Mouse (Mus musculus) c-Kit-negative CD71-positive TER-119-positive erythroid progenitor cells, embryonic 14.5 days (primary cell): ENCODE data around the gene B3galt1.

Source experiments
- DNase-seq: peaks from one replicate; pipeline ENCODE4 v3.0.0-alpha.2; 2013; ENCODE audit warnings: low read depth, low spot score

The B3galt1 gene

GRCm38 (mm10) chr2:67724249-67724648 lies 158.6 kb downstream of the B3galt1 start:
- no peak for DNase-seq

GRCm38 (mm10) chr2:67730771-67731170 lies 165.1 kb downstream of the B3galt1 start:
- DNase-seq = no peak

- no peak for DNase-seq
These were observed 185.9 kb downstream of the B3galt1 start for GRCm38 (mm10) chr2:67751585-67751984.

DNA sequence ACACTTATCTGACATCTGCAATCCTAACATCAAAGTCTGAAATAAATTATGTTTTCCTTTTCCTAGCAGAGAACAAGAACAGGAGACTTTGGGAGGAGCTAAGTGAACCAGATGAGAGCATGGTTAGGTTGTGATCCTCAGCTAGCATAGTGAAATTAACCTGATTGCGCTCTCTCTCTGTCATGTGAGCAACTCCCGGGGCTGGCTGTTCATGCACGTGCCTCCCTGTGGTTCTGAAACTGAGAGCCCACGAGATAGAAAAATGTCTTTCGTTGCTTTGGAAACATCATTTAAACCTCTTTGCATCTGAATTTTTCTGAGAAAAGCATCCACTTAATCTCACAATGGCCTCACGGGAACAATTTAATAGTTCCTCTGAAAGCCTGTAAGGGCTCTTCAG lies 190.8 kb downstream of the B3galt1 start:
- no peak for DNase-seq

DNA sequence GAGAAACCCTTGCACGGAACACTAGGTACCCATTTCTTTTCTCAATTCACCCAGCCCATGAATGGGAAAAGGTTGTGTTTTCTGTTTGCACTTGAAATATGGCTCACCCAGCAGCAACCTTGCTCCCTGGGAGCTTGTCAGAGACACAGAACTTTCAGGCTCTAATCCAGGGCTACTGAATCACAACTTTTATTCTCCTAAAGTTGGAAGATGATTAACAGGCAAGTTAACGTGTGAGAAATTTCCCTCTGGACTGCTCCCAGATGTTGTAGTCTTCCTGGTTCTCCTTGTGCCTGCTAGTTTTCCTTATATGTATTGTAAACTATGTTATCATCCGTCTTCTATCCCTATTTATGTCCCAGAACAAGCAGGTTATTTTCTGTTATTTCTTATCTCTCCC lies 221.9 kb downstream of the B3galt1 start:
- DNase-seq = no peak

DNA sequence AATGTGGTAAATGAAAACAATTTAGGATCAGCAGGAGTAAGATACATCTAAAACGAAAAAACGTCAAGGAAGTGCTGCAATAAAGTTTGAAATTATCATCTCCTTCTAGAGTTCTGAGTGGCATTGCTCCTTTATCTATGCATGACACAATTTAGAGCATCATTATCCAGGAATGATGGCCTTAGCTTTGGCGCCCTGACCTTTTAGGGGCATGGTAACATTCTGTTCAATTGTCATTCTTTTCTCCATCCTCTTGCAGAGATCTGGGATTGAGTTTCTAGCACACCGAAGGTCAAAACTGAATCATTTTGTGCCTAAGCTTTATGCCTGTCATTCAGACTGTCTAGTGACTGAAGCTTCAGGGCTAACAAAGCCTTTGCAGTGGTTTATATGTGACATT lies 231.9 kb downstream of the B3galt1 start:
- no peak for DNase-seq

DNA sequence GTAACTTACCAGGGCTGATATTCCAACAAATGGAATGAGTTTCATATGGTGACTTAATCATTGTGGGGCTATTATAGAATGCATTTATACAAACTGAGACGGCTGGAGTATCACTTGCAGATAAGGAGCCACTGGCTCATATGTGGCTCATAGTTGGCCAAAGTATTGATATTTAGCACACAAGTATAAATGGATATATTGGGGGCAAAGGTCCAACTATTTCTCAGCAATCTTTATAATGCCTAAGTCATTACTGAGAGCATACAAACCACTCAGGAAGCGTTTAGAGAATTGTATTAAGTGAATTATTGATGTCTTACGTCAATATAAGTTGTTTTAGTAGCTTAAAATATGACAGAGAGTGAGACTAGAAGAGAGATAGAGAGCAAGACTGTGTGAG lies 234.3 kb downstream of the B3galt1 start:
- DNase-seq = no peak

GRCm38 (mm10) chr2:67816149-67816548 lies 250.5 kb downstream of the B3galt1 start:
- DNase-seq = no peak

DNA sequence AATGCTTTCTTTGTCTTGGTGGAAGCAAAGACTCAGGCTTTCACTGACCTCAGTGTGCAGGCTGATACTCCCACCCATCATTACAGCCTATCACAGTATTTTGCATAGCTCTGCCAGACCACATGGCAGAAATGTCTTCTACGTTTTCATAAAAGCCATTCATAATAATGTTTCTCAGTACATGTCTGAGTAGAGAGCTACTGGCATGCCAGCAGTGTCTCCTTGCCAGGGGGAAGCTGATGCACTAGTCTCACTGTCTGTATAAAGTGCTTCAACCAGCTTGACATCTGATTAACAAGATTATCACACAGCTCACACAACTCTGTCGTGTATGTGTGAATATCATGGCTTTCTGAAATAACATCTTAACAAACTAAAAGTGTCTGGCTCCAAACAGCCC lies 252.3 kb downstream of the B3galt1 start:
- no peak for DNase-seq

DNA sequence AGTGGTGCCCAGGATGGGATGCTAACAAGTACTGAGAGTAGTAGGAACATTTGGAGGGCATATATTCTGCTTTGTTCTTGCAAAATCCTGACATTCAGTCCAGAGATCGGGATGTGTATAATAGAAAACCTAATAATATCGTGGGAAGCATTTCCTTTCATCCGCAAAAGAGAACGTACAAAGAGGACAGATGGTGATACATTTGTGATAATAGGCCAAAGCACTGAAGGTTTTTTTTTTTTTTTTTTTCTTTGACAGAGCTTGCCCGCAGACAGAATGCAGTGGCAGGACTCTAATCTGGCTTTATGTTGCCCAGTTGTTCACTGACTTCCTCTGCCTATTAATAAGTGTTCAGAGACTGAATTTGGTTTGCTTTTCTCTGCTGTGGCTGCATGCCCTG lies 256.7 kb downstream of the B3galt1 start:
- DNase-seq = no peak

DNA sequence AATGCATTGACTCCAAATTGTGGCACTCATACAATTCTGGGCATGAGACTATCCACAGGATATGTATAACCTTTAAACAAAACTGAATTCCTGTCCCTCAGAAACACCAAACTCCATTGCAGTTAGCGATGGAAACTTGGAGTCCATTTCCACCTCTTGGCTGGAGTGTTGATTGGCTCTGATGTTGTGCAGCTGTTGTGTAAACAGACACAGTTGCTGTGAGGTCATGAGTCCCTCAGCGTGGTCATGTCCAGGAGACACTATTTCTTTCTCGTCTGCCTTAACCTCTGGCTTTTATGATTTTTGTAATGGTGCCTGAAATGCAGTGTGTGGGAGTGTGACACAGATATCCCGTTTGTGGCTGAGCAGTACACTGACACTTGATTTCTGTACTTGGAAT lies 262.0 kb downstream of the B3galt1 start:
- DNase-seq = no peak

DNA sequence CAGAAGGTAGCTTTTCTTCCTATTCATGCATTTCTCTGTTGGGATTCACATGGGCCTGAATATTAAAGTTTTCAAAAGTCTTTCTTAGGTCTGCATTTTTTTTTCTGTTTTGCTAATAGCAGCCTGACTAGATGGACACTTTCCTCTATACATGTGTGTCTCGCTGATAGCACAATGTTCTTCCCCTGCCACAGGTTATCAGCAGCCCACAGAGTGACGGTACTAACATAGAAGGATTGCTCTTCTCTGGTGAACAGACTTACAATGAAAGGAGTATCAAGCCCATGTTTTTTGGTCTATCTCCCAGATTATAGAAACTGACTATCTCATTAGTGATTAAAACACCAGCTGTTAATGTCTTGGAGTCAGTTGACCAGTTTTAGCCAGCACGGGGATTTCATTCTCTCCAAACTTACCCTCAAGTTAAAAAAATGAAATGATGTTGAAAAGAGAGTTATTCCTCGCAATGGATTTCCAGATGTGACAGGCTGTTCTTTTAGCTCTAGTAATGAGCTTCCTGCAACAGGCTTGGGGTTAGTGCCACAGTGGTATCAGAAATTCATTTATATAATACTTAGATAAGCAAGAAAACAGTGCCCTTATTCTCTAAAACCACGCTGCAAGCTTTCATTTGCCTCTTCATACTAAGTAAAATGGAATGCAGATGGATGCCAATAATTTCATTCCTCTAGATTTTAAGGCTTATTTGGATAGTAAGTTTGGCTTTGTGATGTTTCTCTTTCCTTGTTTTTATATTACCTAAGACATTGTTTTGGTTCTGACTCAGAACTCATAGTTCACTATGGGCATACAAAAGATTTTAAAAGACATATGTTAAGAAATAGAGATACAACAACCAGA lies 263.6 kb downstream of the B3galt1 start:
- DNase-seq = no peak

GRCm38 (mm10) chr2:67847806-67848205 lies 282.1 kb downstream of the B3galt1 start:
- no peak for DNase-seq

DNA sequence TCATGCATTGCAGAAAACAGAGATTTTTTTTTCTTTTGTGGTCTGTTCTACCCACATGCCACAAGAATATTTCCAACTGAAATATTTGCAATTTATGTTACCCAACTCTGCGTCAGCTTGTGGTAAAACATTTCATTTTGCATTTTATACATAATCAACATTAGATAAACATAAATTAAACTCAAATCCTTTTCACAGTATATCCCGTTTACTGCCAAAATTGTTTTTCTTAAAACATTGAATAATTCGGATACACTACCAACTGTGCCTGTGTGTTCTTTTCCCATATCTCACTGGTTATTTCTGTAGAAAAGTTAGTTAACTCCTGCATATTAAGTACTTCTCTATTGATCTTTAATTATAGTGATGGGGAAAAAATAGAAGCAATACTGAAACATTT lies 285.1 kb downstream of the B3galt1 start:
- no peak for DNase-seq

DNA sequence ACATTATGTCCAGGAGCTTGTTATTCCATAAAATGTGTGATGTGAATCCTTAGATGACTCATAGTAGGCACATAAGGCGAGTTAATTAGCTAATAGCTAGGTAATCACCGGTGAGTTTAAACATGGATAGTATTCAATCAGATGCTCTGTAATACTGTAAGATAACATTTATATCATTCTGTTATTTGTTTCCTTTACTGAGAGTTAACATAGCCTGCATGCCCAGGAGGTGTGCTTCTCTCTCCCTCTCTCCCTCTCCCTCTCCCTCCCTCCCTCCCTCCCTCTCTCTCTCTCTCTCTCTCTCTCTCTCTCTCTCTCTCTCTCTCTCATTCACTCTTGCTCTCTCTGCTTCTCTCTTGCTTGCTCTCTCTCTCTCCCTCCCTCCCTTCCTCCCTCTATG lies 292.7 kb downstream of the B3galt1 start:
- DNase-seq = no peak

DNA sequence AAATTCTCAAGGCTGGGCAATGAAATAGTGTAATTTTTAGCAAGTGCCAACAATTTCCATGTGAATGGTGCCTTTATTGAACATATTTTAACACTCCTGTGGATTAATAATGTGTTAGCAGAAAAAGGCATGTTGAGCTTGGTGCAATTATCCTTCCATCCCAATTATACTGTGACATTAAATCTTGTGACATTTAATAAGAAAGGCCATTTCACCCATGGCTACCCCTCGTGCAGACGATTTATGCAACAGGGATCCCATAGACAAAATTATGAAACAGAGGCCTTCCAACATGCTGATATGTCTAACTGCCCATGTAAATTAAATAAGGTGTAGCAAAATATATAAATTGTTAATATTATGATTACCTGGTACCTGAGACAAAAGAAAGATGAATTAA lies 293.3 kb downstream of the B3galt1 start:
- no peak for DNase-seq

- no peak for DNase-seq
These were observed 307.7 kb downstream of the B3galt1 start for GRCm38 (mm10) chr2:67873368-67873767.

DNA sequence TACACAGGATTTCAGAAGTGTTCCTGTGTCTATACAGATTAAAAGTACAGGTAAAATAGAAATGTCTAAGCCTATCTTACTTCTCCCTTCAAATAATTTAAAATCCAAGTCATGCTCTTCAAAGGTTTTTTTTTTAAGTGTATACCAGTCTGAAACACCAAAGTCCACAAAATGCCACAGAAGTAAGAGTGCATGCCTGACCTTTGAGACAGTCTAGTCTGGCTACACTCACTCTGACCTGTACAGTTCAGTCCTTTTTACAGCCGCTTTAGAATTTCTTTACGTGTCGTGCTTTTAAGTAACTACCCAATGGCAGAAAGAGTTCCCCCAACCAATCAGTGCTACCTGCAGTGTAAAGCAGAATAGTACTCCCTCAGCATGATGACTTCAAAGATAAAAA lies 314.2 kb downstream of the B3galt1 start:
- no peak for DNase-seq

DNA sequence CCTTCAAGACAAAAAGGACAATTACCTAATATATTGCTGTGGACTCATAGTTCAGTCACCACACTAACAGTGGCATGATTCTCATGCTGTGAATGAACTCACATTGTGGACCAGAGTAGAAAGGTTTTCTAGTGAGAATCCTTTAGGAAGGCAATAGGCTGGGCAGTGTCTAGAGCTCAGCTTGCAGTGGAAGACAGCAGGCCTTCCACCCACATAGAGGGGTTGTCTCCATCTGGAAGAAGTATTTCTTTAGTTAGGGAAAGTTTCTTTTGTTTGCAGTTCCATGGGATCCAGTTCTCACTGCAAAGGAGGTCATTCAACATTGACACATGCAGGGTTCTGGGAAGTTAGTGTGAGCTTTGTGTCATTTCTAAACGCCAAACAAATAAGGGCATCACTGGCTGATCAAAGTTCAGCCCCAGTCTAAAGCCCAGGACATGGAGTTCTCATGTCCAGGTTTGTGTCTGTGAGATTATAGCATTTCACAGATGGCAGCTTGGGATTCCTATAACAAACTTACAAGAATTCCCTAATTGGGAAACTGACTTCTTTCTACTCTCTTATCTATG lies 316.1 kb downstream of the B3galt1 start:
- no peak for DNase-seq

DNA sequence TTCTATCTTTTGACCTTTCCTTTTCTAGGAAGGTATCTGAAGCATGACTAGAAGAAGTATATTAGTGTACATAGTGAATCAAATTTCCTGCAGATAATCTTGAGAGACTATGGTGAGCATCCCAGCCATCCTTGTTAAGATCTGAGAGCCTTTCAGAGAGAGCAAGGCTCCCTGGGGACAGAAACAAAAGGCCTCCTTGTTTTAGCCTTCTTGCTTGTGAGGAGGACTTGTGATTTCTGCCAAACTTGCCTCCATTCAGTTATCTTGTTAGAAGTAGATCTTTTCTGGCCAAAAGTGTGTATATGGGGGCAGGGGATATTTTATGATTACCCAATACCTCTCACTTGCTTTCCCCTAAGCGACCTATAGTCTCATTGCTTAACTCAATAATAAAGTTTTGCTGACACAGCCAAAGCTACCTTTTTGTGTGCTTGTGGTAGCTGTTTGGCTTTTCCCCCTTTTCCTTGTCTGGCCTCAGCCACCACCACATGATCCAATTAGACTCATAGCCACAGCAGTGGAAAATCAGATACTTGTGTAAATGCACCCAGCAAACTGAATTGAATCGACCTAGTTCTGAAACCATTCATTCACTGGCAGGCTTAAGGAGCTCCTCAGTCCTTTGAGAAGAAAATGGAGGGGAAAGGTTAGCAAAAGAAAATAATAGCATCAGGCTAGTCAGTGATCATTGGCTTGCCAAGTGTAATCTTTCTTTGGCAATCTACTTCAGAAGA lies 332.5 kb downstream of the B3galt1 start:
- no peak for DNase-seq

DNA sequence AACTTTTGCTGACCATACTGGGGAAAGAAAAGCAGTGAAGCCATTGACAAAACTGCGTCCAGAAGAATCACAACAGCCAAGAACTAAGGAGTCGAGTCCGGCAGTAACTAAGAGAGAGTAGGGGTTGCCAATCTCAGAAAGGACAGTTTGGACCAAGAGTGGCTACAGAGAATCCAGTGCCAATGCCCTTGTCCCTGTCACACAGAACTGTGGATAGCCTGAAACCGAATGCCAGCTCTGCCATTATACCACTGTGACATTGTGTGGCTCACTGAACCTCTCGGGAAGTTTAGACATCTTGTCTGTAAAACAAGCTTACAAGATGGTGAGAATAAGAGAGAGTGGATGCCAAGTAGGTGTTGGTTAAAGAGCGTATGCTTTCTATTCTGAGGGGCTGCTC lies 335.9 kb downstream of the B3galt1 start:
- no peak for DNase-seq

- no peak for DNase-seq
These were observed 337.1 kb downstream of the B3galt1 start for GRCm38 (mm10) chr2:67902651-67903292.
